Mouse (Mus musculus) midbrain, embryonic 10.5 days (tissue): ENCODE measurements around the gene Mfn2. TPM values are rescaled to one million over a fixed set of nuclear protein-coding genes. Genes with fewer than 3 reads are reported as not detected.

Experiments
- DNase-seq: peaks from one replicate; pipeline ENCODE4 v3.0.0-alpha.2; 2017; ENCODE audit warnings: low spot score
- H3K27ac ChIP-seq: fragments of 300-500 bp; sonication (generic); replicated peaks from 2 replicates; pipeline ENCODE4 v1.5.1; 2016; ENCODE audit warnings: mild to moderate bottlenecking
- H3K27me3 ChIP-seq: fragments of 300-500 bp; sonication (generic); 2 replicates; pipeline ENCODE4 v1.6.1; 2016; ENCODE audit warnings: low read depth, mild to moderate bottlenecking; ENCODE audit not compliant: poor library complexity, severe bottlenecking
- H3K36me3 ChIP-seq: fragments of 300-500 bp; sonication (generic); 2 replicates; pipeline ENCODE4 v1.6.1; 2016; ENCODE audit warnings: mild to moderate bottlenecking, moderate library complexity
- H3K4me1 ChIP-seq: fragments of 300-500 bp; sonication (generic); 2 replicates; pipeline ENCODE4 v1.6.1; 2016
- H3K4me3 ChIP-seq: fragments of 300-500 bp; sonication (generic); 2 replicates; pipeline ENCODE4 v1.5.1; 2016; ENCODE audit warnings: mild to moderate bottlenecking, moderate library complexity
- H3K9me3 ChIP-seq: fragments of 300-500 bp; sonication (generic); replicated peaks from 2 replicates; pipeline ENCODE4 v1.6.1; 2016; ENCODE audit warnings: mild to moderate bottlenecking
- WGBS: fragments of 180-500 bp; shearing (Covaris S2); methylation state at CpG from one replicate; pipeline ENCODE4 v1.1.7; 2016; 5-methylcytosine and 5-hydroxymethylcytosine counted together
- polyA plus RNA-seq: library from polyadenylated mRNA; unstranded; fragments of >200 nt; fragmentation: Nextera tagmentation; extraction: Ambion mirVana; gene quantifications from 2 replicates; pipeline ENCODE4 v1.2.1, GENCODE M21; 2016

Gene Mfn2
- polyA plus RNA-seq: 45.1 and 53.2 TPM in 2 replicates

GRCm38 (mm10) chr4:147904313-147905089, at the start of gene Mfn2:
Mfn2 (minus strand) TSS chr4:147904704.
- peaks cover 14% of the 10 kb centered on the region for H3K4me1 ChIP-seq
- H3K9me3 ChIP-seq: no peaks in the 10 kb centered on the region
- under 1% methylated on average over 59 of the region's 59 CpGs for WGBS
- peak within 1 kb of the TSS; percentile 99 for H3K27ac ChIP-seq
- peak within 1 kb of the TSS; percentile 93 for H3K4me3 ChIP-seq
- no peaks in the 10 kb centered on the region for H3K27me3 ChIP-seq
- H3K36me3 ChIP-seq: peaks cover 35% of the 10 kb centered on the region
- peak; percentile 92 for DNase-seq

- Histone ChIP-seq H3K9me3 (no peaks in the 10 kb centered on the region), H3K4me1 (no peaks in the 10 kb centered on the region), H3K36me3 (peaks cover 3% of the 10 kb centered on the region), H3K27ac (no peak overlapping the region), H3K27me3 (no peaks in the 10 kb centered on the region), H3K4me3 (no peak overlapping the region)
- 16% methylated on average over 4 of the region's 4 CpGs for WGBS
- no peak for DNase-seq
These were observed 49.1 kb upstream of the Mfn2 start for GRCm38 (mm10) chr4:147953590-147953989.

- Histone ChIP-seq H3K4me1 (peaks cover 11% of the 10 kb centered on the region), H3K27ac (no peak overlapping the region), H3K4me3 (no peak overlapping the region), H3K27me3 (no peaks in the 10 kb centered on the region), H3K36me3 (peaks cover 61% of the 10 kb centered on the region), H3K9me3 (no peaks in the 10 kb centered on the region)
- no peak for DNase-seq
- 39% methylated on average over 2 of the region's 2 CpGs for whole genome bisulfite sequencing
These were observed 43.0 kb upstream of the Mfn2 start for GRCm38 (mm10) chr4:147947511-147947910.

DNA sequence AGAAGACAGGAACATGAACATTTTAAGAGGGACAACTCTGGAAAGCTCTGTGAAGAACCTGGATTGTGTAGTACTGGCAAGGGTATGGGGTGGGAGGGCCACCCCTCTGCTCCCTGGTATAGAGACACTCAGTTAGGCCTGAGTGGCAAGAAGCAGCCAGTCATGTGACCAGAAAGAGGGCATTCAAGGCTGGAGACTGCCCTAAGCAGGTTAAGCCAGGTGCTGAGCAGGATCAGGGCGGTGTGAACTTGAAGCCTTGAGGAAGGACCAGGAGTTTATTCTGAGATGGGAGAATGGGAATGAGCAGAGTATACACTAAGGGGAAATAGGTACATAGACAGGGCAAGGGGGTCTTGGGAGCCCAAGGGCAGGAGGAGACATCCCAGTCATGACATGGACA, 38.5 kb upstream of the Mfn2 start:
- H3K4me3 ChIP-seq: no peak overlapping the region
- no peaks in the 10 kb centered on the region for H3K9me3 ChIP-seq
- DNase-seq: no peak
- 92% methylated on average over 1 of the region's 1 CpGs for WGBS
- H3K36me3 ChIP-seq: peaks cover 53% of the 10 kb centered on the region
- peaks cover 38% of the 10 kb centered on the region for H3K4me1 ChIP-seq
- H3K27ac ChIP-seq: no peak overlapping the region
- H3K27me3 ChIP-seq: peaks cover 2% of the 10 kb centered on the region; the same call in 1 of the 2 replicates

DNA sequence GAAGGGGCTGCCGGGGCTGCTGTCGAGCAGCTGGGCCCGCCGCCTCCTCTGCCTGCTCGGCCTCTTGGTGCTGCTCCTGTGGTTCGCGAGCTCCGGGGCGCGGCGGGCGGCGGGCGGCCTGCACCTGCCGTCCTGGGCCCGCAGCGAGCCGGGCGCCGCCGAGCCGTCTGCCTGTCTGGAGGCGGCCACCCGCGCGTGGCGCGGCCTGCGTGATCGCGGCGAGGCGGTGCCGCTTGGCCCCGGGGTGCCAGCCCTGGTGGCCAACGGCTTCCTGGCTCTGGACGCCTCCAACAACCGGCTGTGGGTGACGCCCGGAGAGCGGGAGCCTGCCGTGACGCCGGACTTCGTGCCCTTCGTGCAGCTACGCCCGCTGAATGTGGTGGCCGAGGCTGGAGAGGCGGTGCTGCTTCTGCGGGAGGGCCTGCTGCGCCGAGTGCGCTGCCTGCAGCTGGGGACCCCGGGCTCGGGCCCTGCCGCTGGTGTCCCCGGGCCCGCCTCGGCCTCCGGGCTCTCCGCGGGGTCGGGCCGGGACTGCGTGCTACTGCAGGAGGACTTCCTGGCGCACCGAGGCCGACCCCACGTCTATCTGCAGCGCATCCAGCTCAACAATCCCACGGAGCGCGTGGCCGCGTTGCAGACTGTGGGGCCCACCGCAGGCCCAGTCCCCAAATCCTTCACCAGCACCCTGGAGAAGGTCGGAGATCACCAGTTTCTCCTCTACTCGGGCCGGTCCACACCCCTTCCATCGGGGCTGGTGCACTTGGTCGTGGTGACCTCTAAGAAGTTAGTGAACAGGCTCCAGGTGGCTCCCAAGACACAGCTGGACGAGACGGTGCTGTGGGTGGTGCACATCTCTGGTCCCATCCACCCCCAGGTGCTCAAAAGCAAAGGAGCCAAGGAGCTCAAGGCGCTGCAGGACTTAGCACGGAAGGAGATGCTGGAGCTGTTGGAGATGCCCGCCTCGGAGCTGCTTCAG, 36.8 kb upstream of the Mfn2 start:
- H3K27me3 ChIP-seq: peaks cover 11% of the 10 kb centered on the region; the same call in 1 of the 2 replicates
- peaks cover 36% of the 10 kb centered on the region for H3K36me3 ChIP-seq
- WGBS: 7% methylated on average over 88 of the region's 88 CpGs
- DNase-seq: peak; percentile 40
- H3K27ac ChIP-seq: peak overlapping the region; percentile 82
- H3K9me3 ChIP-seq: no peaks in the 10 kb centered on the region
- H3K4me1 ChIP-seq: peaks cover 48% of the 10 kb centered on the region
- H3K4me3 ChIP-seq: peak overlapping the region; percentile 99

GRCm38 (mm10) chr4:147940576-147941044, 36.1 kb upstream of the Mfn2 start, which contains the start of gene 2510039O18Rik:
2510039O18Rik (plus strand) TSS chr4:147940895.
- Histone ChIP-seq H3K36me3 (peaks cover 29% of the 10 kb centered on the region), H3K27ac (peak within 1 kb of the TSS; percentile 82), H3K9me3 (no peaks in the 10 kb centered on the region), H3K4me1 (peaks cover 54% of the 10 kb centered on the region), H3K27me3 (peaks cover 11% of the 10 kb centered on the region; the same call in 1 of the 2 replicates), H3K4me3 (peak within 1 kb of the TSS; percentile 99)
- peak; percentile 92 for DNase-seq
- WGBS: 3% methylated on average over 35 of the region's 35 CpGs

DNA sequence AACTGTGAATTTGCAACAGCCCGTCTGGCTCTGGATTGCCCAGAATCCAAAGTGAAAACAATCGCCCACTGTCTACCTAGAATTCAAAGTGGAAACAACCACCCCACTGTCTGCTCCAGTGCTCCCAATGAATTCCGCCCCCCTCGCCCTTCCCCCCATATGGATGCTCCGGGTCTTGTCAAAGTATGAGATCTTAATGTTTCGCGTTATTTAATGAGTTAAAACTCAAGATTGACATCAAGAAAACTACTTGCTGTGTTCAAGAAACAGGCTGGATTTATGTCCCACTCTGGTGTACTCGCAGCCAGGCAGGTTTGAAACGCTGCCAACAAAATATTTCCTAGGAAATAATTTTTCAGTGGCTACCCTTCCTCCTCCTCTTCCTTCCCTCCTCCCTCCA, 35.6 kb upstream of the Mfn2 start:
- Histone ChIP-seq H3K27ac (peak overlapping the region; percentile 50; the same call in 1 of the 2 replicates), H3K36me3 (peaks cover 24% of the 10 kb centered on the region), H3K27me3 (peaks cover 11% of the 10 kb centered on the region; the same call in 1 of the 2 replicates), H3K4me1 (peaks cover 54% of the 10 kb centered on the region), H3K4me3 (peak overlapping the region; percentile 99), H3K9me3 (no peaks in the 10 kb centered on the region)
- WGBS: 58% methylated on average over 9 of the region's 9 CpGs
- no peak for DNase-seq

DNA sequence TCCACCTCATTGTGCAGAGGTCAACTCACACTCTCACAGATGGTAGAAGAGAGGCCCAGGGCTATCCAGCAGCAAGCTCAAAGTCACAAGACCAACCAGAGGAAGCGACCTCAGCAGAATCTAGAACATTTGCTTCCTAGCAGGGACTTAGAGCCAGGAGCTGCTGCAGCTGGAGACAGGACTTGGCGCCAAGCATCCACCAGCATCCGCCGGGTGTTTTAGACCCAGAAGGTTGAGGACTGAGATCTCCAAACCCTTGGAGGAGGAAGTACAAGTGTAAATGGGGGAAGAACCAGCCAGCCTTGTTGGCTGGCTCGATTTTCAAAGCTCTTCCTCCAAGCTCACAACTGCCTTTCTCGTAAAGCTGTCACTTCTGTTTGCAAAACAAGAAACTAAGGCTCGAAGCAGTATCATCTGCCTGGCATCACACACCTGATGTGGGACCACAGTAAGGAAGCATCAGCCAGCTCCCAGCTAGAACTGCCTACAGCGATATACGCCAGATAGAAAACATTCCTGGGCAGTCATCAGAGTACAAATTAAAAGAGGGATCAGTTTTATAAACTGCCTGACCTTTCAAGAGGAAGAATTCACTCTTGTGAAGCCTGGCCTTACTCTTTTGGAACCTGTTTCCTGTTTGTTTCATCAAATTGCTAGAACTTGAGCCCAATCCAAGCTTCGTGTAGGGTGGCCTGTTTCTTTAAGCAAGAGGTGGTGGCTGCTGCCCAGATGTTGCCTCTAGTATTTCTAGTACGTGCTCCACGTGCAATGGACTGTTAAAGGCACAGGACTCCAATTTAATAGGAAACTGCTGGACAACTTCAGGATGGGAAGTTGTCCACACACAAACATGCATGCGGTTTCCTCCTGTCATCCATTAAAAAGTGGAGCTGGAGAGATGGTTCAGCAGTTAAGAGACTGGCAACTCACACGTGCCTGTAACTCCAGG, 33.9 kb upstream of the Mfn2 start:
- no peak overlapping the region for H3K4me3 ChIP-seq
- DNase-seq: no peak
- 79% methylated on average over 14 of the region's 14 CpGs for WGBS
- no peaks in the 10 kb centered on the region for H3K9me3 ChIP-seq
- H3K27me3 ChIP-seq: peaks cover 11% of the 10 kb centered on the region; the same call in 1 of the 2 replicates
- H3K4me1 ChIP-seq: peaks cover 52% of the 10 kb centered on the region
- H3K27ac ChIP-seq: no peak overlapping the region
- H3K36me3 ChIP-seq: peaks cover 7% of the 10 kb centered on the region; the same call in 1 of the 2 replicates

DNA sequence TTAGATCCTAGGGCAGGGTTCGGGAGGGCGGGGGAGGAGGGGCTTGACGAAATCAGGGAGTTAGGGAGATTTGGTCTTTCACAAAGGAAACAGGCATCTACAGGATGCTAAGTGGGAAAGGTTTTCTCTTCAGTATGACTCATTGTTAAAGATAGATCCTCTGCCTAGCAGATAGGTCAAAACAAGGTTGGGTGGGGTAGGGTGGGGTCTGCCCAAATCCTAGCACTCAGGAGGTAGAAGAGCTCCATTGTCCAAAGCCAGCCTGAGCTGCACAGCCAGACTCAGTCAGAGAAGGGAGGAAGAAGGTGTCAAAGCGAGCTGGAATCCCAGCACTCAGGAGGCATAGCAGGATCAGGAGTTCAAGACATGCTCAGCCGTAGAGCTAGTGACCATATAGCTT, 33.0 kb upstream of the Mfn2 start:
- Histone ChIP-seq H3K27me3 (peaks cover 11% of the 10 kb centered on the region; the same call in 1 of the 2 replicates), H3K4me3 (no peak overlapping the region), H3K9me3 (no peaks in the 10 kb centered on the region), H3K4me1 (peaks cover 43% of the 10 kb centered on the region), H3K36me3 (no peaks in the 10 kb centered on the region), H3K27ac (no peak overlapping the region)
- no peak for DNase-seq
- WGBS: 48% methylated on average over 5 of the region's 5 CpGs

DNA sequence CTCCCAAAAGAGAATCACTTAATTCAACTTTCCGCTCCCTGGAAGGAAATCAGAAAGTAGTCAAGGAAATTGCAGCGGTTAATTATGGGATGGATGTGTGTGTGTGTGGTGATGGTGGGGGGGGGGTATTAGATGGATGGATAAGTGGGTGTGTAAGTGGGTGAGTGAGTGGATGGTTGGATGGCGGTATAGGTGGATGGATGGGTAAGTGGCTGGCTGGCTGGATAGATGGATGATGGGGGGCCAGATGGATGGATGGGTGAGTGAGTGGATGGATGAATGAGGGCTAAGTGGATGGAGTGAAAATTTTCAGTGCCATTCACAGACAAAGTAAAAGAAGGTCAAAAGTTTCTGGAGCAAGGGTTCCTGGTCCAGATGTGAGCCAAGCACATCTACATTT, 32.5 kb upstream of the Mfn2 start:
- no peaks in the 10 kb centered on the region for H3K9me3 ChIP-seq
- 43% methylated on average over 3 of the region's 3 CpGs for WGBS
- H3K4me1 ChIP-seq: peaks cover 38% of the 10 kb centered on the region
- H3K27ac ChIP-seq: peak overlapping the region; percentile 79
- H3K4me3 ChIP-seq: peak overlapping the region; percentile 64
- H3K36me3 ChIP-seq: no peaks in the 10 kb centered on the region
- DNase-seq: no peak
- H3K27me3 ChIP-seq: peaks cover 11% of the 10 kb centered on the region; the same call in 1 of the 2 replicates

- Histone ChIP-seq H3K27me3 (peaks cover 11% of the 10 kb centered on the region; the same call in 1 of the 2 replicates), H3K4me1 (peaks cover 33% of the 10 kb centered on the region), H3K4me3 (peak within 1 kb of the TSS; percentile 64), H3K36me3 (no peaks in the 10 kb centered on the region), H3K9me3 (no peaks in the 10 kb centered on the region), H3K27ac (peak within 1 kb of the TSS; percentile 79)
- WGBS: under 1% methylated on average over 51 of the region's 51 CpGs
- peak; percentile 77 for DNase-seq
These were observed 31.9 kb upstream of the Mfn2 start, which contains the start of gene Plod1 for GRCm38 (mm10) chr4:147936331-147936954. Plod1 (minus strand) TSS chr4:147936767.
